Mouse (Mus musculus): ENCODE results near the gene Mrpl28. TPM values are rescaled to one million over a fixed set of nuclear protein-coding genes. Genes with fewer than 3 reads are reported as not detected.
"Not testable (repeated sequence)": the region's sequence is repeated elsewhere in the genome, so short reads cannot be mapped to it uniquely, and the experiment has no call there.

The Mrpl28 gene
- total and polyA plus RNA-seq, 2 experiments from 2014 or later, result 222 to 275 TPM

GRCm38 (mm10) chr17:26151886-26152630 is 28.8 kb downstream of the Mrpl28 start:
- H3K36me3 ChIP-seq (replicated peaks; ENCODE audit: control insufficient read depth, insufficient read depth, low read length), result peaks cover 28% of the 10 kb centered on the region
- no peak overlapping the region for H3K4me3 ChIP-seq (ENCODE audit: low read depth, low read length)
- H3K9me3 ChIP-seq (replicated peaks; ENCODE audit: control insufficient read depth, low read length), result no peaks in the 10 kb centered on the region
- TF ChIP-seq CTCF (IDR thresholded peaks at IDR 0.05; ENCODE audit: low read depth), result no peak
- TF ChIP-seq EP300 (IDR thresholded peaks at IDR 0.05; ENCODE audit: low read depth), result no peak
- WGBS, result 94% methylated on average over 2 of the region's 2 CpGs
- DNase-seq (ENCODE audit: low spot score) (no peak), ATAC-seq (ENCODE audit: insufficient read depth, low read depth) (no peak)
- no peak overlapping the region for H3K27ac ChIP-seq (ENCODE audit: low read depth)
- no peak overlapping the region for H3K9ac ChIP-seq (replicated peaks; ENCODE audit: low read depth, low read length)
- H3K4me2 ChIP-seq (ENCODE audit: low read depth, low read length), result no peak overlapping the region
- H3K27me3 ChIP-seq (ENCODE audit: control insufficient read depth, insufficient read depth, low read length), result no peaks in the 10 kb centered on the region
- H3K4me1 ChIP-seq (ENCODE audit: control insufficient read depth, insufficient read depth), result no peaks in the 10 kb centered on the region

- TF ChIP-seq CTCF (IDR thresholded peaks at IDR 0.05; ENCODE audit: low read depth) (no peak), EP300 (IDR thresholded peaks at IDR 0.05; ENCODE audit: low read depth) (peak; percentile 41; the same call in 1 of the 2 replicates)
- DNase-seq (ENCODE audit: low spot score) (peak; percentile 53), ATAC-seq (ENCODE audit: insufficient read depth, low read depth) (no peak)
- Histone ChIP-seq H3K4me2 (ENCODE audit: low read depth, low read length) (peak overlapping the region; percentile 7), H3K27me3 (ENCODE audit: control insufficient read depth, insufficient read depth, low read length) (no peaks in the 10 kb centered on the region), H3K9ac (replicated peaks; ENCODE audit: low read depth, low read length) (no peak overlapping the region), H3K27ac (ENCODE audit: low read depth) (peak overlapping the region; percentile 66), H3K4me3 (ENCODE audit: low read depth, low read length) (no peak overlapping the region), H3K9me3 (replicated peaks; ENCODE audit: control insufficient read depth, low read length) (no peaks in the 10 kb centered on the region), H3K36me3 (replicated peaks; ENCODE audit: control insufficient read depth, insufficient read depth, low read length) (no peaks in the 10 kb centered on the region), H3K4me1 (ENCODE audit: control insufficient read depth, insufficient read depth) (no peaks in the 10 kb centered on the region)
- 76% methylated on average over 1 of the region's 1 CpGs for WGBS
These were observed 39.4 kb downstream of the Mrpl28 start for GRCm38 (mm10) chr17:26162736-26163135.

GRCm38 (mm10) chr17:26168039-26168438 is 44.7 kb downstream of the Mrpl28 start:
- Histone ChIP-seq H3K27me3 (ENCODE audit: control insufficient read depth, insufficient read depth, low read length) (no peaks in the 10 kb centered on the region), H3K36me3 (replicated peaks; ENCODE audit: control insufficient read depth, insufficient read depth, low read length) (no peaks in the 10 kb centered on the region), H3K27ac (ENCODE audit: low read depth) (no peak overlapping the region; the same call in 1 of the 2 replicates), H3K9me3 (replicated peaks; ENCODE audit: control insufficient read depth, low read length) (no peaks in the 10 kb centered on the region), H3K4me3 (ENCODE audit: low read depth, low read length) (no peak overlapping the region), H3K9ac (replicated peaks; ENCODE audit: low read depth, low read length) (no peak overlapping the region), H3K4me1 (ENCODE audit: control insufficient read depth, insufficient read depth) (no peaks in the 10 kb centered on the region), H3K4me2 (ENCODE audit: low read depth, low read length) (no peak overlapping the region)
- ATAC-seq (ENCODE audit: insufficient read depth, low read depth), result no peak
- TF ChIP-seq EP300 (IDR thresholded peaks at IDR 0.05; ENCODE audit: low read depth) (no peak), CTCF (IDR thresholded peaks at IDR 0.05; ENCODE audit: low read depth) (no peak)
- WGBS, result 80% methylated on average over 2 of the region's 2 CpGs
- no peak for DNase-seq (ENCODE audit: low spot score)

GRCm38 (mm10) chr17:26175248-26175647 is 51.9 kb downstream of the Mrpl28 start:
- H3K9ac ChIP-seq (replicated peaks; ENCODE audit: low read depth, low read length); H3K4me3 ChIP-seq (ENCODE audit: low read depth, low read length); H3K9me3 ChIP-seq (replicated peaks; ENCODE audit: control insufficient read depth, low read length); H3K27ac ChIP-seq (ENCODE audit: low read depth); ATAC-seq (ENCODE audit: insufficient read depth, low read depth); H3K4me2 ChIP-seq (ENCODE audit: low read depth, low read length); H3K27me3 ChIP-seq (ENCODE audit: control insufficient read depth, insufficient read depth, low read length); H3K4me1 ChIP-seq (ENCODE audit: control insufficient read depth, insufficient read depth); DNase-seq (ENCODE audit: low spot score): not testable (repeated sequence)
- 84% methylated on average over 2 of the region's 2 CpGs for WGBS
- peak; percentile 8; the same call in 1 of the 2 replicates for TF ChIP-seq CTCF (IDR thresholded peaks at IDR 0.05; ENCODE audit: low read depth)
- H3K36me3 ChIP-seq (replicated peaks; ENCODE audit: control insufficient read depth, insufficient read depth, low read length), result peaks cover 13% of the 10 kb centered on the region; the same call in 1 of the 2 replicates

Other genes with a start within 250 kb of the Mrpl28 start
- gene Mettl26, start 248.4 kb upstream of the Mrpl28 start, total RNA-seq (2014; rRNA removed; ENCODE audit: low replicate concordance), result 23.1 and 28.1 TPM in 2 replicates
- 27.8 and 28.0 TPM in 2 replicates for gene Mettl26, start 248.4 kb upstream of the Mrpl28 start, polyA plus RNA-seq (2015; fragmentation: Nextera tagmentation; extraction: Ambion mirVana)
- gene Wfikkn1, start 242.6 kb upstream of the Mrpl28 start, total RNA-seq (2014; rRNA removed; ENCODE audit: low replicate concordance), result not detected in 2 replicates
- 0.07 and 0.11 TPM in 2 replicates for gene Wfikkn1, start 242.6 kb upstream of the Mrpl28 start, polyA plus RNA-seq (2015; fragmentation: Nextera tagmentation; extraction: Ambion mirVana)
- gene Rab40c, start 203.8 kb upstream of the Mrpl28 start, total RNA-seq (2014; rRNA removed; ENCODE audit: low replicate concordance), result 11.4 and 22.5 TPM in 2 replicates
- 10.3 and 10.4 TPM in 2 replicates for gene Rab40c, start 203.8 kb upstream of the Mrpl28 start, polyA plus RNA-seq (2015; fragmentation: Nextera tagmentation; extraction: Ambion mirVana)
- 67.9 and 88.0 TPM in 2 replicates for gene Pigq, start 178.6 kb upstream of the Mrpl28 start, total RNA-seq (2014; rRNA removed; ENCODE audit: low replicate concordance)
- 46.4 and 47.2 TPM in 2 replicates for gene Pigq, start 178.6 kb upstream of the Mrpl28 start, polyA plus RNA-seq (2015; fragmentation: Nextera tagmentation; extraction: Ambion mirVana)
- not detected in 2 replicates for gene Nhlrc4, start 178.5 kb upstream of the Mrpl28 start, total RNA-seq (2014; rRNA removed; ENCODE audit: low replicate concordance)
- 0.19 TPM in 1 of 2 replicates, not detected in the other for gene Nhlrc4, start 178.5 kb upstream of the Mrpl28 start, polyA plus RNA-seq (2015; fragmentation: Nextera tagmentation; extraction: Ambion mirVana)
- gene A930017K11Rik, start 170.9 kb upstream of the Mrpl28 start, total RNA-seq (2014; rRNA removed; ENCODE audit: low replicate concordance), result not detected in 2 replicates
- not detected in 2 replicates for gene A930017K11Rik, start 170.9 kb upstream of the Mrpl28 start, polyA plus RNA-seq (2015; fragmentation: Nextera tagmentation; extraction: Ambion mirVana)
- gene Capn15, start 137.7 kb upstream of the Mrpl28 start, total RNA-seq (2014; rRNA removed; ENCODE audit: low replicate concordance), result 6.0 and 8.7 TPM in 2 replicates
- gene Capn15, start 137.7 kb upstream of the Mrpl28 start, polyA plus RNA-seq (2015; fragmentation: Nextera tagmentation; extraction: Ambion mirVana), result 7.0 and 7.4 TPM in 2 replicates
- 7.9 and 12.4 TPM in 2 replicates for gene Rab11fip3, start 53.9 kb upstream of the Mrpl28 start, total RNA-seq (2014; rRNA removed; ENCODE audit: low replicate concordance)
- gene Rab11fip3, start 53.9 kb upstream of the Mrpl28 start, polyA plus RNA-seq (2015; fragmentation: Nextera tagmentation; extraction: Ambion mirVana), result 6.1 and 8.7 TPM in 2 replicates
- 35.3 and 44.6 TPM in 2 replicates for gene Decr2, start 33.2 kb upstream of the Mrpl28 start, total RNA-seq (2014; rRNA removed; ENCODE audit: low replicate concordance)
- gene Decr2, start 33.2 kb upstream of the Mrpl28 start, polyA plus RNA-seq (2015; fragmentation: Nextera tagmentation; extraction: Ambion mirVana), result 35.3 and 36.6 TPM in 2 replicates
- 28.5 and 60.6 TPM in 2 replicates for gene Nme4, start 27.9 kb upstream of the Mrpl28 start, total RNA-seq (2014; rRNA removed; ENCODE audit: low replicate concordance)
- 26.5 and 27.5 TPM in 2 replicates for gene Nme4, start 27.9 kb upstream of the Mrpl28 start, polyA plus RNA-seq (2015; fragmentation: Nextera tagmentation; extraction: Ambion mirVana)
- 2.1 and 2.5 TPM in 2 replicates for gene Tmem8, start 10.2 kb upstream of the Mrpl28 start, total RNA-seq (2014; rRNA removed; ENCODE audit: low replicate concordance)
- 0.51 and 0.69 TPM in 2 replicates for gene Tmem8, start 10.2 kb upstream of the Mrpl28 start, polyA plus RNA-seq (2015; fragmentation: Nextera tagmentation; extraction: Ambion mirVana)
- gene Axin1, start 15.2 kb downstream of the Mrpl28 start, total RNA-seq (2014; rRNA removed; ENCODE audit: low replicate concordance), result 15.9 and 21.2 TPM in 2 replicates
- gene Axin1, start 15.2 kb downstream of the Mrpl28 start, polyA plus RNA-seq (2015; fragmentation: Nextera tagmentation; extraction: Ambion mirVana), result 3.3 and 4.2 TPM in 2 replicates
- 0.85 TPM in 1 of 2 replicates, not detected in the other for gene Pdia2, start 75.6 kb downstream of the Mrpl28 start, total RNA-seq (2014; rRNA removed; ENCODE audit: low replicate concordance)
- gene Pdia2, start 75.6 kb downstream of the Mrpl28 start, polyA plus RNA-seq (2015; fragmentation: Nextera tagmentation; extraction: Ambion mirVana), result 0.10 TPM in 1 of 2 replicates, not detected in the other
- 1.5 and 6.4 TPM in 2 replicates for gene Rgs11, start 79.5 kb downstream of the Mrpl28 start, total RNA-seq (2014; rRNA removed; ENCODE audit: low replicate concordance)
- 1.2 and 1.5 TPM in 2 replicates for gene Rgs11, start 79.5 kb downstream of the Mrpl28 start, polyA plus RNA-seq (2015; fragmentation: Nextera tagmentation; extraction: Ambion mirVana)
- 0.58 and 1.9 TPM in 2 replicates for gene Arhgdig, start 84.3 kb downstream of the Mrpl28 start, total RNA-seq (2014; rRNA removed; ENCODE audit: low replicate concordance)
- 1.4 TPM in 2 replicates for gene Arhgdig, start 84.3 kb downstream of the Mrpl28 start, polyA plus RNA-seq (2015; fragmentation: Nextera tagmentation; extraction: Ambion mirVana)
- 53.1 and 55.6 TPM in 2 replicates for gene Fam234a, start 120.7 kb downstream of the Mrpl28 start, total RNA-seq (2014; rRNA removed; ENCODE audit: low replicate concordance)
- 50.8 and 55.7 TPM in 2 replicates for gene Fam234a, start 120.7 kb downstream of the Mrpl28 start, polyA plus RNA-seq (2015; fragmentation: Nextera tagmentation; extraction: Ambion mirVana)
- gene Luc7l, start 129.4 kb downstream of the Mrpl28 start, total RNA-seq (2014; rRNA removed; ENCODE audit: low replicate concordance), result 36.7 and 41.5 TPM in 2 replicates
- 34.4 and 36.1 TPM in 2 replicates for gene Luc7l, start 129.4 kb downstream of the Mrpl28 start, polyA plus RNA-seq (2015; fragmentation: Nextera tagmentation; extraction: Ambion mirVana)